Mouse (Mus musculus) testis, adult 2 months (tissue): ENCODE measurements around the gene Tns1.

Experiments used
- CTCF ChIP-seq: fragments of 200-500 bp; IDR thresholded peaks from 2 replicates; pipeline ENCODE4 v1.5.1; 2012; ENCODE audit warnings: low read depth, mild to moderate bottlenecking, inconsistent platforms, low read length, moderate library complexity; ENCODE audit not compliant: control insufficient read depth, insufficient read depth, insufficient replicate concordance
- POLR2A ChIP-seq: fragments of 200-500 bp; IDR thresholded peaks from 2 replicates; pipeline ENCODE4 v1.6.1; 2012; ENCODE audit warnings: low read depth, mild to moderate bottlenecking, inconsistent platforms, low read length, moderate library complexity; ENCODE audit not compliant: control insufficient read depth

GRCm38 (mm10) chr1:74069085-74069835, 55.0 kb downstream of the Tns1 start:
- TF ChIP-seq CTCF (no peak), POLR2A (no peak)
